Mouse (Mus musculus) urinary bladder, postnatal 4 days (tissue): ENCODE results near the gene Cacnb4.

Source experiments
- DNase-seq, 2 experiments: peaks; one replicate each; pipeline ENCODE4 v3.0.0; 2021 to 2022; ENCODE audit warnings: low spot score in 2 of 2

The Cacnb4 gene

GRCm38 (mm10) chr2:52523056-52523715, 153.4 kb downstream of the Cacnb4 start:
- DNase-seq: no peak

GRCm38 (mm10) chr2:52521012-52521411, 155.6 kb downstream of the Cacnb4 start:
- no peak for DNase-seq

GRCm38 (mm10) chr2:52518740-52519139, 157.9 kb downstream of the Cacnb4 start:
- no peak for DNase-seq

- no peak for DNase-seq
Measured at GRCm38 (mm10) chr2:52516534-52516933, 160.1 kb downstream of the Cacnb4 start.

- DNase-seq: no peak
Measured at GRCm38 (mm10) chr2:52512865-52513388, 163.7 kb downstream of the Cacnb4 start.

- no peak for DNase-seq
Measured at GRCm38 (mm10) chr2:52512206-52512605, 164.4 kb downstream of the Cacnb4 start.

- no peak for DNase-seq
Measured at GRCm38 (mm10) chr2:52511799-52512198, 164.8 kb downstream of the Cacnb4 start.

- no peak for DNase-seq
Measured at GRCm38 (mm10) chr2:52509779-52510500, 166.7 kb downstream of the Cacnb4 start.

GRCm38 (mm10) chr2:52505164-52505563, 171.5 kb downstream of the Cacnb4 start:
- DNase-seq: no peak

- no peak for DNase-seq
Measured at GRCm38 (mm10) chr2:52504762-52505161, 171.9 kb downstream of the Cacnb4 start.

GRCm38 (mm10) chr2:52499849-52500262, 176.8 kb downstream of the Cacnb4 start:
- DNase-seq: peak in 1 of 2 experiments; percentile 52

GRCm38 (mm10) chr2:52499101-52499537, 177.5 kb downstream of the Cacnb4 start:
- peak in 1 of 2 experiments; percentile 22 for DNase-seq

GRCm38 (mm10) chr2:52495097-52495694, 181.4 kb downstream of the Cacnb4 start:
- peak in 1 of 2 experiments; percentile 22 for DNase-seq

- DNase-seq: peak in 1 of 2 experiments; percentile 22
Measured at GRCm38 (mm10) chr2:52494274-52494673, 182.4 kb downstream of the Cacnb4 start.

GRCm38 (mm10) chr2:52492867-52493266, 183.8 kb downstream of the Cacnb4 start:
- DNase-seq: peak in 1 of 2 experiments; percentile 46

- no peak for DNase-seq
Measured at GRCm38 (mm10) chr2:52489840-52490239, 186.8 kb downstream of the Cacnb4 start.

- DNase-seq: peak in 1 of 2 experiments; percentile 33
Measured at GRCm38 (mm10) chr2:52483496-52483895, 193.1 kb downstream of the Cacnb4 start.

- DNase-seq: peak in 1 of 2 experiments; percentile 38
Measured at GRCm38 (mm10) chr2:52480476-52480875, 196.2 kb downstream of the Cacnb4 start.

- peak in 1 of 2 experiments; percentile 16 for DNase-seq
Measured at GRCm38 (mm10) chr2:52478501-52478900, 198.1 kb downstream of the Cacnb4 start.

GRCm38 (mm10) chr2:52477550-52477907, 199.1 kb downstream of the Cacnb4 start:
- DNase-seq: no peak

GRCm38 (mm10) chr2:52476801-52477549, 199.7 kb downstream of the Cacnb4 start:
- no peak for DNase-seq

- no peak for DNase-seq
Measured at GRCm38 (mm10) chr2:52475854-52476253, 200.8 kb downstream of the Cacnb4 start.
